Mouse (Mus musculus) heart, adult 2 months (tissue): ENCODE data around the gene Kcne3.

Experiments
- CTCF ChIP-seq: fragments of 200-600 bp; IDR thresholded peaks from 2 replicates; pipeline ENCODE4 v1.8.1; 2022; ENCODE audit warnings: antibody characterized with exemption, mild to moderate bottlenecking, moderate library complexity
- EP300 ChIP-seq: fragments of 200-500 bp; IDR thresholded peaks from 2 replicates; pipeline ENCODE4 v1.6.1; 2011; ENCODE audit warnings: low read depth, low read length, control low read depth; ENCODE audit not compliant: insufficient read depth
- POLR2A ChIP-seq: fragments of 200-500 bp; IDR thresholded peaks from 2 replicates; pipeline ENCODE4 v1.6.1; 2011; ENCODE audit warnings: mild to moderate bottlenecking, low read depth, low read length, control low read depth; ENCODE audit not compliant: insufficient read depth

DNA sequence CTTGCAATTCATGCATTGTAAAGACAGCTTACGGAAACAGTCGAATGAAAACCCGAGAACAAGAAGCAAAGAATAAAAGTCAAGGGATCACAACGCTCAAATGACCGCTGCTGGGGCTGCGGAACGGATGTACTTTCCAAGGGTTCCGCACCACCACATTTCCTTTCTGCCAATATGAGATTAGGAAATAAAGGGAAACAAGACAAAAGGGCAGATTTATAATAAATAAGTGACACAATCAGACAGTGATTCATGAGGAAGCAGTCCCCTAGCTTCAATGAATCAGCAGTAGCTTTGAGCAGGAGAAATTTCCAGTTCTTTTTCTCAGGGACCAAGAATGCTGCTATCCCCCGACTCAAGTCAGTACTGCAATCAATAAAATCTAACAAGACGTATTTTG lies 39.7 kb downstream of the Kcne3 start:
- TF ChIP-seq CTCF (no peak), EP300 (no peak), POLR2A (no peak)
